Mouse (Mus musculus): Measurements from ENCODE around the gene Atp1a1.

DNA sequence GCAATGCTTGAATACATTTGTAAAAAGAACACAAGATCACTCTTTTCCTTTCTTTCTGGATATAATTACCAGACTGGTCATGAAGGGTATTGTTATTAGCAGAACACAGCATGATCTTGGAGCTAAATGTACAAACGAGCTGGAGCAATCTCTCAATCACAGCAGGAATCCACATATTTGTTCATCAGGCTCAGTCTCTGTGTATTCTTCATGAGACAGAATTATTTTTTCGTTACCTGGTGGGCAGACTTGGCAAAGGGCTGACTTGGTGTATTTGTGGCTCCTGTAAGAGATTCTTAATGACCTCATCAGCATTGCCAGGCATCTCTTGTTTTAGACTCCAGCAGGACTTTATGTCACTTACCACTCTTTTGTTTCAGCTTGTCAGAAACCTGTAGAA lies 31.6 kb upstream of the Atp1a1 start:
- TF ChIP-seq POLR2A (IDR thresholded peaks at IDR 0.05; ENCODE audit: borderline replicate concordance, low read depth, low read length) (no peak), CTCF (IDR thresholded peaks at IDR 0.05; ENCODE audit: low read depth, low read length) (no peak)

All from bone marrow macrophage, adult 2 months (primary cell).